Mouse (Mus musculus) CH12.LX (cell line): Measurements from ENCODE around the gene Oit3.

Source experiments
- POLR2A ChIP-seq: IDR thresholded peaks from 2 replicates; pipeline ENCODE4 v1.6.1; 2011; ENCODE audit warnings: low read depth, mild to moderate bottlenecking, improper control_type of control experiment, low read length
- TBP ChIP-seq: conservative IDR thresholded peaks from 2 replicates; pipeline ENCODE4 v1.6.1; 2011; ENCODE audit warnings: low read depth, low read length, improper control_type of control experiment

- TF ChIP-seq POLR2A (no peak), TBP (no peak)
Observed at GRCm38 (mm10) chr10:59451839-59452238, 10.3 kb upstream of the Oit3 start.
